Mouse (Mus musculus) CH12.LX (cell line): Measurements from ENCODE around the gene Fbxo39. TPM values are rescaled to one million over a fixed set of nuclear protein-coding genes. Genes with fewer than 3 reads are reported as not detected.

Experiments
- DNase-seq: peaks from one replicate; pipeline ENCODE4 v3.0.0-alpha.2; 2013; ENCODE audit errors: extremely low read depth
- H3K27ac ChIP-seq: 2 replicates; pipeline ENCODE4 v1.5.1; 2012; ENCODE audit warnings: low read depth, mild to moderate bottlenecking, control low read depth, moderate library complexity; ENCODE audit not compliant: insufficient read depth
- H3K27me3 ChIP-seq: replicated peaks from 2 replicates; pipeline ENCODE3; 2012; ENCODE audit warnings: inconsistent platforms
- H3K36me3 ChIP-seq, 2 experiments: replicated peaks in 1 of 2; 2 replicates each; pipeline versions ENCODE3 to v1.6.1; 2012; ENCODE audit warnings: inconsistent platforms in 1 of 2, low read length in 1 of 2, mild to moderate bottlenecking in 1 of 2, mixed read lengths in 1 of 2, moderate library complexity in 1 of 2; ENCODE audit not compliant: control insufficient read depth in 1 of 2, insufficient read depth in 1 of 2
- H3K4me1 ChIP-seq, 2 experiments: 2 replicates each; pipeline ENCODE4 v1.6.1; 2012; ENCODE audit warnings: inconsistent platforms in 1 of 2, moderate library complexity in 1 of 2; ENCODE audit not compliant: insufficient read depth in 2 of 2, control insufficient read depth in 1 of 2
- H3K4me2 ChIP-seq: 2 replicates; pipeline ENCODE4 v1.6.1; 2012; ENCODE audit warnings: low read depth, mild to moderate bottlenecking, control low read depth; ENCODE audit not compliant: poor library complexity, insufficient read depth, severe bottlenecking
- H3K4me3 ChIP-seq, 3 experiments: fragments of 150-350 bp in 1 of 3; sonication (generic) in 1 of 3; replicated peaks in 1 of 3; 2 replicates each; pipeline versions ENCODE3 to v1.5.1; 2011 to 2012; ENCODE audit warnings: low read depth in 2 of 3, low read length in 2 of 3, mild to moderate bottlenecking in 2 of 3, moderate library complexity in 2 of 3, control low read depth in 1 of 3, improper control_type of control experiment in 1 of 3, inconsistent platforms in 1 of 3, mixed read lengths in 1 of 3; ENCODE audit not compliant: poor library complexity in 1 of 3
- H3K79me2 ChIP-seq: replicated peaks from 2 replicates; pipeline ENCODE4 v1.6.1; 2012; ENCODE audit warnings: mild to moderate bottlenecking, moderate library complexity; ENCODE audit not compliant: control insufficient read depth, poor library complexity, insufficient read depth, severe bottlenecking; ENCODE audit errors: extremely low read depth
- H3K9ac ChIP-seq: 2 replicates; pipeline ENCODE4 v1.6.1; 2012; ENCODE audit warnings: low read depth, mild to moderate bottlenecking, control low read depth, moderate library complexity; ENCODE audit not compliant: insufficient read depth
- H3K9me3 ChIP-seq: replicated peaks from 2 replicates; pipeline ENCODE3; 2012; ENCODE audit warnings: low read length, inconsistent platforms, mixed read lengths
- BHLHE40 ChIP-seq: IDR thresholded peaks from 2 replicates; pipeline ENCODE4 v1.6.1; 2011; ENCODE audit warnings: mild to moderate bottlenecking, low read depth, low read length, improper control_type of control experiment
- EP300 ChIP-seq: IDR thresholded peaks from 2 replicates; pipeline ENCODE4 v1.6.1; 2011; ENCODE audit warnings: low read length, improper control_type of control experiment
- ETS1 ChIP-seq: conservative IDR thresholded peaks from 2 replicates; pipeline ENCODE4 v1.6.1; 2012; ENCODE audit warnings: low read depth, mild to moderate bottlenecking, inconsistent platforms, low read length, improper control_type of control experiment, moderate library complexity
- HCFC1 ChIP-seq: IDR thresholded peaks from 2 replicates; pipeline ENCODE4 v1.6.1; 2012; ENCODE audit warnings: low read depth, mild to moderate bottlenecking, inconsistent platforms, low read length, improper control_type of control experiment
- KAT2A ChIP-seq: IDR thresholded peaks from 2 replicates; pipeline ENCODE4 v1.6.1; 2012; ENCODE audit warnings: low read length, improper control_type of control experiment, inconsistent platforms; ENCODE audit not compliant: insufficient replicate concordance
- MYC ChIP-seq: IDR thresholded peaks from 2 replicates; pipeline ENCODE4 v1.6.1; 2011; ENCODE audit warnings: low read depth, mild to moderate bottlenecking, improper control_type of control experiment, low read length
- NELFE ChIP-seq: IDR thresholded peaks from 2 replicates; pipeline ENCODE4 v1.6.1; 2011; ENCODE audit warnings: low read depth, low read length, improper control_type of control experiment
- NRF1 ChIP-seq: IDR thresholded peaks from 2 replicates; pipeline ENCODE4 v1.6.1; 2014; ENCODE audit warnings: low read depth, mild to moderate bottlenecking, inconsistent platforms, low read length, improper control_type of control experiment, moderate library complexity
- RAD21 ChIP-seq: IDR thresholded peaks from 2 replicates; pipeline ENCODE4 v1.6.1; 2011; ENCODE audit warnings: low read depth, mild to moderate bottlenecking, low read length, improper control_type of control experiment, moderate library complexity
- TBP ChIP-seq: conservative IDR thresholded peaks from 2 replicates; pipeline ENCODE4 v1.6.1; 2011; ENCODE audit warnings: low read depth, low read length, improper control_type of control experiment
- TCF12 ChIP-seq: IDR thresholded peaks from 2 replicates; pipeline ENCODE4 v1.6.1; 2014; ENCODE audit warnings: low read depth, mild to moderate bottlenecking, inconsistent platforms, low read length, improper control_type of control experiment
- USF2 ChIP-seq: conservative IDR thresholded peaks from 2 replicates; pipeline ENCODE4 v1.6.1; 2011; ENCODE audit warnings: low read depth, low read length, improper control_type of control experiment
- ZC3H11A ChIP-seq: IDR thresholded peaks from 2 replicates; pipeline ENCODE4 v1.6.1; 2012; ENCODE audit warnings: low read depth, mild to moderate bottlenecking, inconsistent platforms, low read length, improper control_type of control experiment
- ZKSCAN1 ChIP-seq: IDR thresholded peaks from 2 replicates; pipeline ENCODE4 v1.6.1; 2012; ENCODE audit warnings: low read depth, inconsistent platforms, low read length, improper control_type of control experiment, borderline replicate concordance
- dilution Hi-C: fragments of 300-500 bp; cut with MboI; formaldehyde crosslinking; loops from 2 replicates; pipeline ENCODE4 v1.14.3; 2020; ENCODE audit warnings: low sequenced_read_pairs; ENCODE audit not compliant: extremely low pct_unique_long_range_greater_than_20kb, extremely low pct_ligation_motif_present
- in situ Hi-C: fragments of 300-500 bp; cut with MboI; formaldehyde crosslinking; loops from 3 replicates; pipeline ENCODE4 v1.14.3; 2019; ENCODE audit warnings: low sequenced_read_pairs, low pct_ligation_motif_present, low pct_unique_long_range_greater_than_20kb, mixed read lengths
- polyA plus RNA-seq: library from polyadenylated mRNA; unstranded; fragments of >175 nt; gene quantifications from 2 replicates; pipeline ENCODE4 v1.2.1, GENCODE M21; 2012; ENCODE audit warnings: low read depth; ENCODE audit not compliant: insufficient read length
- total RNA-seq, 2 experiments: library from RNA; depleted of rRNA; stranded (reverse); fragments of 300-350 nt in 1 of 2; fragments of >200 nt in 1 of 2; gene quantifications; 2 replicates each; pipeline ENCODE4 v1.2.3; 2012 to 2014

Fbxo39 gene
- total and polyA plus RNA-seq, 3 experiments = 0.13 TPM; not detected in 2

DNA sequence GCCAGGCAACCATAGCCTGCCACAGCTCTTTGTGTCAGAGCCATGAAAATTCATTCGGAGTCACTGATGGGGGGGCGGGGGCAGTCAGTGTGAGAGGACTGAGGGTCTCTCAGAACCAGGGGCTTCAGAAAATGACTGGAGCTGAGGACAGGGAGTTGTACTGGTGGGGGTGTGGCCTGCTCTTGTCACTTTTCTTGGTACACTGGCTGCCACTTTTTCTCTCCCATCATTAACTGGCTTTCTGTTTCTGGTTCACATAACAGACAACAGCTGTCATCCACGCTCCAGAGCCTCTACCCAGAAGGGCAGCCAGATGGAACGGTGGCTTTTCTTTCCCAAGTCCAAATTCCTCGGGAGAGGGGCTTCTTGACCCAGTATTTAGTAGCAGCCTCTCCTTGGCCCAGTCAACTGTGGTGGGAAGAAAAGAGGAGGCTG is 24.2 kb downstream of the Fbxo39 start:
- Histone ChIP-seq H3K36me3 (no peaks in the 10 kb centered on the region), H3K4me3 (no peak overlapping the region), H3K9me3 (no peaks in the 10 kb centered on the region), H3K27me3 (peaks cover 38% of the 10 kb centered on the region), H3K4me1 (peaks cover 0 to 8% of the 10 kb centered on the region in 2 experiments; a peak in 2 of 4 replicates), H3K79me2 (no peaks in the 10 kb centered on the region), H3K27ac (no peak overlapping the region), H3K9ac (no peak overlapping the region), H3K4me2 (no peak overlapping the region)
- dilution Hi-C loops (no loop called here), in situ Hi-C loops (no loop called here)
- TF ChIP-seq TBP (no peak), NELFE (no peak), USF2 (no peak), EP300 (no peak), RAD21 (no peak), MYC (no peak), BHLHE40 (no peak), NRF1 (no peak), KAT2A (no peak)
- no peak for DNase-seq

DNA sequence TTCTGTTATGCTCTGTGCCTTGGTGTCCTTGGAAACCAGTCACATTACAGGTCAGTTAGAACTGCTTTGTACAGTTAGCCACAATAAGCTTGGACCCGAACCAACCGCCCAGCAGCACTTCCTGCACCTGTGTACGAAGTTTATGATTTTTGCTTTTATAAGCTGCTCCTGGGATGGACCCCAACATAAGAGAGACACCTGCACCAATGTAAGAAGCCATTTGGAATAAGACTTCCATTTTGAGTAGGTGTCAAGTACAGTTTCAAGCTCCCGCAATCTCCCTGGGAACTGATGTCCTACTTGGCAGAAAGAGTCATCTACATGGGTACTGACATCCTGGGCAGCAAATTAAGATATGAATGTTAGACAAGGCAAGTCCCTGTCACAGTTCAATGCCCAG is 25.5 kb downstream of the Fbxo39 start:
- TF ChIP-seq KAT2A = no peak
- no peak for TF ChIP-seq ZKSCAN1
- TF ChIP-seq TBP = no peak
- TF ChIP-seq ETS1 = no peak
- no peak for TF ChIP-seq ZC3H11A
- no peak for TF ChIP-seq HCFC1
- TF ChIP-seq TCF12 = no peak

More for the DNA sequence above, 25.5 kb downstream of the Fbxo39 start:
- in situ Hi-C loops = loop anchor here (5.0 kb wide), 2 partner anchors 83 to 223 kb away; no protein-coding TSS in a partner anchor
- no peaks in the 10 kb centered on the region for H3K9me3 ChIP-seq
- H3K4me3 ChIP-seq = no peak overlapping the region
- no peaks in the 10 kb centered on the region for H3K79me2 ChIP-seq
- dilution Hi-C loops = no loop called here
- peaks cover 0 to 8% of the 10 kb centered on the region in 2 experiments; a peak in 2 of 4 replicates for H3K4me1 ChIP-seq
- H3K27ac ChIP-seq = no peak overlapping the region
- H3K27me3 ChIP-seq = peaks cover 30% of the 10 kb centered on the region
- no peak overlapping the region for H3K9ac ChIP-seq
- H3K36me3 ChIP-seq = no peaks in the 10 kb centered on the region
- no peak for DNase-seq
- no peak overlapping the region for H3K4me2 ChIP-seq
